Mouse (Mus musculus): ENCODE measurements around the gene Heatr5b.
"Not testable (repeated sequence)": the region's sequence is repeated elsewhere in the genome, so short reads cannot be mapped to it uniquely, and the experiment has no call there.

Heatr5b gene

DNA sequence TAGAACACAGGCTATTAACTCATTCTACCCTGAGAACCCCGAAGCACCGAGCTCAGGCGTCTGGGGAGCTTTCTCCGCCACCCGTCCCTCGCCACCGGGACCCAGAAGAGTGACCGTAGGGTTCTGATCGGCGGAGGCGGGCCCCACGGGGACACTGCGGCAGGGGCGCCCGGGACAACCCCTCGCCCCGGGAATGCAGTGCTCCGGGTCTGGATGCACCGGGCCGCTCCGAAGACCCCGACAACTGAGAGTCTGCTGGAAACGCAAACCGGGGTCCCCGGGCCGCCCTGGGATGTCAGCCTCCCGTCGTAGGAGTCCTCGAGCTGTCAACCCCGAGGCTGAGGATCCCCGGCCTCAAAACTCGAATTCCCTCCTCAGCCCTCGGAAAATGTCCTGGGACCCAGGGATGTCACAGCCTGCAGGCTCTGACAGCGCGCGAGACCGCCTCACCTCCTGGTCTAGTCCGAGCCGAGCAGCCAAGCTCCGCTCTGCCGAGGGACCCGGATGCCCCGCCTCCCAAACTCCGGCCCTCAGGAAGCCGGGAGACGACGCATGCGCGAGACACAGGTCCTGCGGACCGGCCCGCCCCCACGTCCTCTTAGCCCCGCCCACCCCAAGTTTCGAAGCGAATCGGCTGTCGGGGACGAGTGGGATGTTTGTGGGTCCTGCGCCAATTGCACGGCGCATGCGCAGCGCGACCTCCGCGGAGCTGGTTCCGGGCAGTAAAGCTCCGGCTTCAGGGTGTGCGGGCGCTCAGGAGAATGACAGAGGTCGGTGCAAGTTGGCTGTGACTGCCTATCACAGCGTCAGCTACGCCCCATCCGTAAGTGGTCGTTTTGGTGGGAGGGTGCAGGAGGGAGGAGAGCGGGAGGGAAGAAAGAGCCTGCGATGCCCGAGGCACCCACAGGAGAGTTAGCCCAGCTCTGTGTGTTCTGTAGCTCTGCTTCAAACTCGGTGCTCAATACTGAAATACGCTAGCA is at the start of gene Heatr5b, which contains the start of gene Gpatch11:
TSS of gene Heatr5b (minus strand) at position 509 of the 980 bp plus-strand sequence.
TSS of gene Gpatch11 (plus strand) at position 712 of the 980 bp plus-strand sequence.
- DNase-seq, result peak; percentile 100

DNA sequence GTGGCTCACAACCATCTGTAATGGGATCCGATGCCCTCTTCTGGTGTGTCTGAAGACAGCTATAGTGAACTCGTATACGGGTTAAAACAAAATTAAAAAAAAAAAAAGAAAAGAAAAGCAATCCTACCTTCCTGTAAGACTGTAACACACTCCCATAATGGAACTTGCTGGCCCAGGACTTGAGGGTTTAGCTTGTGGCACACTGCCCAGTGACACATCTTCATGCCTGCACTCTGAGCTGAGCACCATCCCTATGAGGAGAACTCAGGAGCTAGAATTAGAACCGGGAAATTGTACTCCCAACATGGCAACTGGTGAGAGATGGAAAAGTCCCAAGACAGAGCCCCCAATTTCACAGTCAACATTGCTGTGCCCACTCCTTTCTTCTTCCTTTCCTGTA is 48.1 kb upstream of the Heatr5b start:
- DNase-seq, result no peak

DNA sequence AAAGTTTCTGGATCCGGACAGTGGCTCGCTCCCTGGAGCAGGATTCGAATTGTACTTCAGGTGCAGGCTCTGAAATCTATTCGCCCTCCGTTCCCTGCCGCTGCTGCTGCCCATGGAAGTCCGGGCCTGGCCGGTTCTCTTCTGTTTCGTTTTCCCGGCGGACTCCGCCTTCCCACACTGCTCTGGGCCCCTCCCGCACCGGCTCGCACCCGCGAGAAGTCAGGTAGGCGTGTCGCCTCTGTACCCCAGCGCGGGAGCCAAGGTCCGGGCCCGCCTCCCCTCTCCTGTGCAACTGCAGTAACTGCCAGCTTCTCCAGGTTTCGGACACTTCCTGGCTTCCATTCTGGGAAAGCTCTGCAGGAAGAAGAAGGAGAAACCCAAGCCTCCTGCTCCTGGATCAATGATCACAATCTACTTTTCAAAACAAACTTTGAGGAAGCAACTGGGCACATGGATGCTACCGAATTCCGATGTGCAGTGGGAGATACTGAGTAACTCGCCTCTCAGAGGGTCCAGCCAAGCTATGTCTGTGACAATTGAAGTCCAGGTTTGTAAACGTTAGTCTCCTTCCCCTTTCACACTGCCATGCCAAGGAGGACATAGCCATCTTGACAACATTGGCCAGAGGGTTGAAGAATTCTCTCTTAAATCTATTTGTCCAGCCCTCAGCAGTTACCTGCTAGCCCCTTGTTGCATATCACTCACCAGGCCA is 47.4 kb upstream of the Heatr5b start, which contains the start of gene Eif2ak2:
TSS of gene Eif2ak2 (minus strand) at position 173 of the 712 bp plus-strand sequence.
- peak; percentile 90 for DNase-seq

DNA sequence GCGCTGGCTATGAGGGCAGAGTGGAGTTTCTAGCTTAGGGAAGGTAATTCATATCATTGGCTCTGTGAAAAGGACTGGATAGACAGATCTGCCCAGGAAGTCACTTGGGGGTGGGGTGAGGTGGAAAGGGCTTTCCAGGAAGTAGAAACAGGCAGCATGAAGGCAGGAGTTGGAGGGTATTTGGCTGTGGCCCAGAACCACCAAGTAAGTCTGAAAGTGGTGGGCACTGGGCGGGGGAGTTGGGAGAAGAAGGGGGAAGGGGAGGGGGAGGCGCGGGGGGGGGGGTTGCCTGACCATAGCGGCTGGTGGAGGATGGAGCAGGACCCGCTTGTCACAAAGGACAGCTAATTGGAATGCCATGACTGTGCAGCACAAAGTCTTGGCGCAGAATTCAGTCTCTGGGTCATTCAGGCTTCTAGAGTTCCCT is 46.7 kb upstream of the Heatr5b start:
- no peak for DNase-seq

DNA sequence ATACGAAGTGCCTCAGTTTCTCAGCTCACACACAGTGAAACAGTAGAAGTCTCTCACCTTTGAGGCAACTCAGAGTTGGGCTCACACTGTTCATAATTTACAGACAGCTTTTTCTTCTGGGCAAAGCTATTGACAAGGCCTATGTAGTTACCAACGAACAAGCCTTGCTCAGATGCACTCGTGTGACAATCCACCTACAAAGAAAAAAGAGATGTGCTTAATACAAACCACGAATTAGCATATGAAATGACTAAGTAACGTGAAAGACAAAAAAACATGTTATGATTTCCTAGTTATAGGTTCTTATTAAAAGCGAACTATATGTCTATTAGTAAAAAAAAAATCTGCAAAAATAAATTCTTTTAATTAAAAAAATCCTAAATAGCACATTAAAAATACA is 38.7 kb upstream of the Heatr5b start:
- no peak for DNase-seq

DNA sequence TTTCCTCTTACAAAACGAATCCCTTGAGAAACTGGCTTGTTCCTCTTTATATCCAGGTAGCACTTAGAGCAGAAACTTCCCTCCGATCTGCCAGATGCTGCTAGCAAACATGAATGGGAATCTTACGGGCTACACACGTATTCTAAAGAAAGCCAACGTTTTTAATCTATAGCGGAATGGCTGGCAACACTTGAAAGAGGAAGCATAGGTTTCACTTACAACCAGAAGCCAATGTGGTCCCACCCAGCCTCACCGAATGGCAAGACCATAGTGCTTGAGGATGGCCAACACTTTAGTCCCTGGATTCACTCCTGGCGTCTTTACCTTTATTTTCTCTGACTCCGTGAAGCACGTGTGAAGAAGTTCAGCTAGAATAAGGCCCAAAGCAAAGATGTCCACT is 21.1 kb upstream of the Heatr5b start:
- no peak for DNase-seq

DNA sequence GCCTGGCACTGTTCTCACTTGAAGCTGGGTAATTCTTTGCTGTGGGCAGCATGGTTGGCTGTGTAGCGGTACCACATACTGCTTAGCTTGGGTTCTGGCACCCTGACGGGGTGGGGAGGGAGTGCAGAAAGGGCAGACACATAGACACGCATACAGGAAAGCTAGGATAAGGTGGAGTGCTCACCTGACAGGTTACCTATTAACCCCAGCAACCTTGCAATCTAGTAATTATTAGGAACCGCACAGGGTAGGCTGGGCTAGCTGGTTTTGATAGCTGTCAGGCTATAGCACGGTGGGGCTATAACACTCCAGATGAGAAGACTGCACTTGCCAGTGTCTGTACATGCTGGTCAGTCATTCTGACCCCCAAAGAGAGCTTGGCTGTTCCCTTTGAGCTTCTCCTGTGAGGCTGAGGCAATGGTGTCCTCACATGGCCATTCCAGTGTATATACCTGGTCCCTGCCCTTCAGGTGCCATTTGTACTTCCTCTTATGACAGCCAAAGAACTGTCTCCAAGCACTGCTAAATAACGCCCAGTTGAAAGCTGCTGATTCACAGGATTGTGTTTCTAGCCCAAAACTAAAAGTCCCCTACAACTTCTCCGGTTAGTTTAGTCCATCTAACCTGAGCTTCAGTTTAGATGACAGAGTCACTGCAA is 7.2 kb upstream of the Heatr5b start:
- no peak for DNase-seq

DNA sequence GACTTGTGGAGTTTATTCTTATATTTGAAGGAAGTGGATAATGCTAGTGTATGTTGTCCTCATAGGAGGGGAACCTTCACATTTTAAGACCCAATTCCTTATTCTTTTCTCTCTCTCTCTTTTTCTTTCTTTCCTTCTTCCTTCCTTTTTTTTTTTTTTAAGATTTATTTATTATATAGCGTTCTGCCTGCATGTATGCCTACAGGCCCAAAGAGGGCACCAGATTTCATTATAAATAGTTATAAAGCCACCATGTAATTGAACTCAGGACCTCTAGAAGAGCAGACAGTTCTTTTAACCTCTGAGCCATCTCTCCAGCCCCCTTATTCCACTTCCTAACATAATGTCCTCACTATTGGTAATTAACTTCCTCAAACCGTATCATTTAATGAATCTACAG is 892 bp upstream of the Heatr5b start:
- peak; percentile 27 for DNase-seq

DNA sequence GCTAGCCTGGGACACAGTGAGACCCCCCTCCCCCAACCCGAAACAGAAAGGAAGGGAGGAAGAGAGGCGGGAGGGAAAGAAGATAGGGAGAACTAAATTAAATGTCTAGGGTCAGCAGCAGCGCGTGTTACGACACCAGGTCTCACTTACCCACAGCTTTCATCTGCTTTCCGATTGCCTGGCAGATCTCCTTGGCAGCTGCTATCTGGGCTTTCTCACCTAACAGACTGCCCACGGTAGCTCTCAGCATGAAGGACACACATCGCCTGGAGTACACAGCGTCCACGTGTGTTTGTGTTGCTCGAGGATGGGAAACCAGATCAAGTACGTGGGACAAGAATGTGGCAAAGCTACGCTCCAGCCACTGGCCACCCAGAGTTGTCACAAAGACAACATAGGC is 10.8 kb downstream of the Heatr5b start:
- DNase-seq, result no peak

DNA sequence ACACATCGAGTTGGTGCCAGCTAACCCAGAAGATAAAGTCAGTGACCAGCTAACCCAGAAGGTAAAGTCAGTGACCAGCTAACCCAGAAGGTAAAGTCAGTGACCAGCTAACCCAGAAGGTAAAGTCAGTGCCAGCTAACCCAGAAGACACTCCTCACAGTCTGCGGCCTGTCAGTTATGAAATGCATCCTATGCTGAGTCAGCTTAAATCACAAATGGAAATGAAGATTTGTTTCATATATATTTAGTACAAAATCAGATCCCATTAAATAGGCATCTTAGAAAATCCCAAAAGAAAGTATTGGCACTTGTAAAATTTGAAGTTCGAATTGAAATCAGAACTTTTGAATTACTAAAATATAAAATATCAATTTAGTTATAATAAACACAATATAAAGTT is 25.6 kb downstream of the Heatr5b start:
- DNase-seq, result no peak

DNA sequence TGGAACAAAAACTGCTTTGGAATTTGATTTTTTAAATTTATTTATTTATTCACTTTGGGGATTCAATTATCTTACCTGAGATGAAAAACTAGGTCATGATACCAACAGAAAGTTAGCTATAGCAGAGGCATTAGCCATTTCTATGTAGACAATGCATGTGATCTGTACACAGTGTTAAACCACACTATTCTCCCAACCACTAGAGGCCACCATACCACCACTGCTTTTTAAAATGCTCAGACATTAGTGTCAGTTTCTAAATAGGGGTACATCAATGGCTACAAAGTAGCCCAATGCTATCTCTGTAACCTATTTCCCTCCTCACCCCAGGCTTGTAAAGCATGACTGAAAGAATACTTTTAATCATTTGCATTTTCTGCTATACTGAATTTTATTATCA is 26.1 kb downstream of the Heatr5b start:
- peak; percentile 54 for DNase-seq

DNA sequence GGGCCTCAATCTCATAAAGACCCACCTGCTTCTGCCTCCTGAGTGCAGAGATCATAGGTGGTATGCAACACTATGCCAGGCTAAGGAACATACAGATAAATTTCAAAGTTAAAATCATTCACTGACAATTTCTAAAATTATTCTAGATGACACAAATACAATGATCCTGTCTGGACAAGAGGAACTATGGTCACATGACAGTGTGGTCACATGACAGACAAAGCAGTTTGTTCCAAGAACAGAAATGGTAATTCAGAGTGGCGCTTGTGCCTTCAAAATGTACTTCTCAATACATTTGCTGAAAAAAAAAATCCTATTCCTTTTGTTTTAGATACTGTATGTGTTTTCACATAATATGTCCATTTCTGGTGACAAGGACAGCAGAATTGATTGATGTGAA is 37.9 kb downstream of the Heatr5b start:
- DNase-seq, result no peak

DNA sequence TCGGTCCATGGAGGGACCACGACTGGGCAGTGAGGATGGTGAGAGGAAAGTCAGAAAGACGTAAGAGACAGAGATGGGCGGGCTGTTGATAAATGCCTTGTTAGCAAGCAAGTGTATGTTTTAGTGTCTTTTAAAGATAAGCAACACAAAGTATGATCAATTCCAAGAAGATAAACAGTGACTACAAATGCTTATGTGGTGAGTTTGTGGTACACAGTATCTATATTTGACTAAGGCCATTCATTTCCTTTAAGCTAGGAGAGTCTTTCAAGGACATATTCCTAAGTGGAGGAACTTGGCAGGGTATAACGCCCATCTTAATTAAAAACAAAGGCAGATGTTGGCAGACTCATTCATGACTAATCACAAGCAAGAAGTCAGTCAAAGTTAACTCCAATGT is 40.8 kb downstream of the Heatr5b start:
- DNase-seq, result no peak

DNA sequence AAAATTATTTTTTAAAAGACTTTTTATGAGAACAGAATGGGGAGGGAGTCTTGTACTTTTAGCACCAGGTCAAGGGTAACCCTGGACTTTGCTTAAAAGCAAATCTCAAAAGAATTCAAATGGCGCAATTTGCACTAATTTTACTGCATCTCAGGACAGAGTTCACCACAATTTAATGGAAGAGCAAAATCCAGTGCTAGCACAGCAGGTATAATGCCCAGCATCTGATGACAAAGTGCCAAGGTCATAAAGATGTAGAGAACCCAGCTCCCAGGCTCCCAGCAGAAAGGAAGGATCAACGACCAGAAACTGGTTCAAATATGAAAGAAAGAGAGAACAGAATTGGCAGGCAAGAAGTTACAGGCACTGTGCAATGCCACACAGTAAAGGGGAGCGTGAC is 43.0 kb downstream of the Heatr5b start:
- no peak for DNase-seq

DNA sequence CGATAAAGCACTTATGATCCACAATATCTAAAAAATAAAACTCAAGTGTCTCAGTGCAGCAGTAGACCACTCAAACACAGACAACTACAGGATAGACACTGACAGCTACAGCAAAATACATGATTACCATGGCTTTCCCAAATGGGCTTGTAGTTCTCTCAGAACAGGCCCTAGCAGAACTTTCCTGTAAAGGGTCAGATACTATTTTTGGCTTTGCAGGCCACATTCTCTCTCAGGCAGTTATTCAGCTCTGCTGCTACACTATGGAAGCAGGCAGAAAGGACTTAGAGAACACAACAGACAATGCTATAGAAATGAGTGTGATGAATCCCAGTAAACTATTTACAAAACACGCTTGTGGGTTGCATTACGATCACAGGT is 43.5 kb downstream of the Heatr5b start:
- DNase-seq, result no peak

DNA sequence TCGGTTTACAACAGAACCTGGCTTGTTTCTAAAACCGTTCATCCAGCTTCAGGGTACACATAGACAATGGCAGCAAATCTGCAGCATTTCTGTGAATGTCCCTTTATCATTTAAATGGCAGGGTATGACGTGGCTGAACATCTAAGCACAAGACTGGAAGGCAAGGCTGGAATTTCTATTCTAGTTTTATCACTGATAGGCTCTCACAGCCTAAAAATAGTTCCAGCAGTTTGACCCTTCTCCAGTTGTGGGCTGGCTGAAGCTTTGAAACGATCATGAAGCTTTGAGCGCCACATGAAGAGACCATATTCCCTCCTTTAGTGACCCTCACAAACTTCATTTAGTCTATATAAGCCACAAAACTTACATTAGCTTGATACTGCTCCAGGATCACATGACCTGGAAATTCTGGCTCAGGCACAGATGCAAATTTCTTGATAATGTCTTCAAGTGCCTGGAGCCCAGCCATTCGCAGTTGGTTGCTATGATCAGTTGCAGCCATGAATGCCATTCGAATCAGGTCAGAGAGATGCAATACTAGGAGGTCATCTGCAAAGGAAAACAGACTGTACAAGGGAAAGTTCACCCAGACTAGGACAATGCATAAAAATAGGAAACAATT is 44.0 kb downstream of the Heatr5b start:
- no peak for DNase-seq

DNA sequence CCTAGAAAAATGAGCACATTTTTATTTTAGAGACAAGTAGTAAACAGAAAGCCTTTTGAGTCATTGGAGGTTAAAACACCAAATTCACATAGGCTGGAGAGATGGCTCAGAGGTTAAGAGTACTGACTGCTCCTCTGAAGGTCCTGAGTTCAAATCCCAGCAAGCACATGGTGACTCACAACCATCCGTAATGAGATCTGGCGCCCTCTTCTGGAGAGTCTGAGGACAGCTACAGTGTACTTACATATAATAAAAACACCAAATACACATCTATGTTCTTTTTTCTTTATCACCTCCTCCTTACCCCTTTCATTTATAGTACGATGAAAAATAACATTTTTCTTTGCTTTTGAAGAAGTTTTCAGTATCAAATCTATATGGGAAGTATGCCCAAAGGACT is 46.9 kb downstream of the Heatr5b start:
- not testable (repeated sequence) for DNase-seq

DNA sequence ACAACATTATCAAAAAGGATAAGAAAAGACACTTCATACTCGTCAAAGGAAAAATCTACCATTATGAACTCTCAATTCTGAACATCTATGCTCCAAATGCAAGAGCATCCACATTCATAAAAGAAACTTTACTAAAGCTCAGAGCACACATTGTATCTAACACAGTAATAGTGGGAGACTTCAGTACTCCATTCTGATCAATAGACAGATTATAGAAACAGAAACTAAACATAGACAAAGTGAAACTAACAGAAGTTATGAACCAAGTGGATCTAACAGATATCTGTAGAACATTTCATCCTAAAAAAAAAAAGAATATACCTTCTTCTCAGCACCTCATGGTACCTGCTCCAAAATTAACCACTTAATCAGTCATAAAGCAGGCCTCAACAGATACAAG is 56.4 kb downstream of the Heatr5b start:
- no peak for DNase-seq

DNA sequence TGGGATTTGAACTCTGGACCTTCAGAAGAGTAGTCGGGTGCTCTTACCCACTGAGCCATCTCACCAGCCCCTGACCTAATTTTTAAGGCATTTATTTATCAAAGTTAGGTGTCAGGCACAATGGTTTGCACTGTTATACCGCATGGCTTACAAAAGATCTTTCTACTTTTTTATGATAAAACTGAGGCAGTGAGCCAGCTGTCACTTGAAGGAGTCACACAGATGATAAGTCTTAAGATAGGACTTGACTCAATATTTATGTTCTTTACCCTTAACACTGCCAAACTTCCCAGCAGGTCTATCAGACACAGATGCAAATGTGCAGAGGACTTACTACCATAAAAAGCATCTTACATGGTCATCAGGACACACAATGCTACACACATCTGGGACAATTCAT is 62.8 kb downstream of the Heatr5b start:
- no peak for DNase-seq

DNA sequence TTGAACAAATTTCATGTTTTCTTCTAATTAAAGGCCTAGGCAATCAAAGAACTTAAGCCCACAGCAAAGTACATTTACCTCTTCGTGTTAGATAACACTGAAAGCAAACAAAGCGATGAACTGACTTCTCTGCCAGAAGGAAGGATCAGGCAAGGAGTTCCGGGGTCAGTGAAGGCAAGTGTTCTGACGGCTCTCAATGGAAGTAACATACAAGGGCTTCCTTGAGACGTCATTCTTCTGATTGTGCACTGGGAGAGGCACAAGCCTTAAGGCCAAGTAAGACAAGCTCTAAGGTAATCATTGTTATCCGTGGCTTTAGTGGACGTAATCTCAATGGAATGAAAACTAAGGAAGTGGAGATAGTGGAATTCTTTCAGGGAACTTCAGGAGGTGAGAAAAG is 64.2 kb downstream of the Heatr5b start:
- DNase-seq, result no peak

DNA sequence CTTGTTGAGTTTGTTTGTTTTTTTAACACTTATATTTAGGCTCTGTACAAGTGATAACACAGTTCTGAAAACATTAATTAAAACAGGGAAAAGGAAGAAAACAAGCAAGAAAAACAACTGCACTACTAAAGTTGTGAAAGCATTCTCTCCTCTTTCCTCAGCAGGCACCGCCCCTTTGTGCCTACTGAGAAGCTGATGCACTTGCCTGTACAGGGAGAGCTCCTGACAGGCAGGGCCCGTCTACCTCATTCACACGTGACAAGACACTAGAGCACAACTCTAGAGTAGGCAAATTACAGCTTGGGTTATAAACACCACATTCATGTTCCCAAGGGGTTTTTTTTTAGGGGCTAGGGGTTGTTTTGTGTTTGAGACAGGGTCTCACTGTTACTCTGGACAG is 65.8 kb downstream of the Heatr5b start:
- DNase-seq, result no peak

DNA sequence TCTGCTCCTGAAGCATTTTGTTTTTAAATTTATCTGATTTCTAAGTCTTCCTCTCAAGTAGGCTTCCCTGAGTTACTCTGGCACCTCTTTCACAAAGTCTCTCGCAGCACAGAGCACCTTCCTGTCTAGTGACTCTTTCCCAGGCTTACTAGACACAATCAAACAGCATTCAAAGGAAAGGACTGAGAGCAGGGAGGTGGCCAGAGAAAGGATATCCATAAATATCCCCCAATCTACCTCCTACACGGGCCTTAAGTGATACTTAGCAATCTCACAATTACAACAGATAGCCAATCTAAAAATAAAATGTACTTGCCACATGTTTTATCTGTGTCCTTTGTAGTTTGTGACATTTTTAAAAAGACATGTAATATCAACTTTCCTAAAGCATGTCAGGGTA is 66.2 kb downstream of the Heatr5b start:
- no peak for DNase-seq

DNA sequence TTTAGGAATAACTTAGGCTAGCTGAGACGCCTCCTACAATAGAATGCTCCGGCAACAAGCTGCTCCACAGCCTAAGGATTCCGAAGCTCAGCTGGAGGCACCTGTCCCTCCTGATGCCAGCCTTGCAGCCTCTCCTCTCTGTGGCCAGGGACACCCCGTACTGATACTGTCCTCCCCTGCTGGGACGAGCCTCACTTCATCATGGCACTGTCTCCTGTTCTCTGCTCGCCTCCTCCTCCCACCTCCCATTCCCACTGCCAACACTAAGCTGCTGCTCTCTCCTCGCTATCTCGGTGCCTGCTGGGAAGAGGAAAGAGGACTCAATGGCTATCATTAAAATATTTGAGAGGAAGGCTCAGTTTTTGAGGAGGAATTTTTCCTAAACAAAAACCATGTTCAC is 67.6 kb downstream of the Heatr5b start:
- DNase-seq, result no peak

All from embryo, embryonic 11 days (tissue).